Mouse (Mus musculus) stomach, postnatal 0 days (tissue): ENCODE measurements around the gene Chn2. TPM values are rescaled to one million over a fixed set of nuclear protein-coding genes. Genes with fewer than 3 reads are reported as not detected.

Experiments
- ATAC-seq: fragments of 200-750 bp; cut with Nextera tagmentation; 2 replicates; pipeline ENCODE4 v1.8.0; 2017; ENCODE audit not compliant: low FRiP score, low TSS enrichment
- DNase-seq: peaks from one replicate; pipeline ENCODE4 v3.0.0-alpha.2; 2016; ENCODE audit warnings: low spot score
- H3K27ac ChIP-seq: fragments of 300-500 bp; sonication (generic); replicated peaks from 2 replicates; pipeline ENCODE4 v1.5.1; 2014; ENCODE audit warnings: mild to moderate bottlenecking, control low read depth
- H3K27me3 ChIP-seq: fragments of 300-500 bp; sonication (generic); 2 replicates; pipeline ENCODE4 v1.6.1; 2014; ENCODE audit warnings: low read length; ENCODE audit not compliant: control insufficient read depth, insufficient read depth
- H3K36me3 ChIP-seq: fragments of 300-500 bp; sonication (generic); 2 replicates; pipeline ENCODE4 v1.6.1; 2014; ENCODE audit warnings: low read length, mixed read lengths; ENCODE audit not compliant: control insufficient read depth, insufficient read depth
- H3K4me1 ChIP-seq: fragments of 300-500 bp; sonication (generic); replicated peaks from 2 replicates; pipeline ENCODE4 v1.6.1; 2014; ENCODE audit warnings: antibody characterized with exemption; ENCODE audit not compliant: control insufficient read depth, insufficient read depth
- H3K4me2 ChIP-seq: fragments of 300-500 bp; sonication (generic); replicated peaks from 2 replicates; pipeline ENCODE4 v1.6.1; 2014; ENCODE audit warnings: low read depth, mild to moderate bottlenecking, control low read depth, moderate library complexity
- H3K4me3 ChIP-seq: fragments of 300-500 bp; sonication (generic); 2 replicates; pipeline ENCODE4 v1.5.1; 2014; ENCODE audit warnings: low read depth, low read length, control low read depth
- H3K9ac ChIP-seq: fragments of 300-500 bp; sonication (generic); 2 replicates; pipeline ENCODE4 v1.6.1; 2014; ENCODE audit warnings: mild to moderate bottlenecking, low read length, control low read depth, mixed read lengths
- H3K9me3 ChIP-seq: fragments of 300-500 bp; sonication (generic); 2 replicates; pipeline ENCODE4 v1.6.1; 2016; ENCODE audit warnings: low read length; ENCODE audit not compliant: control insufficient read depth
- CTCF ChIP-seq: IDR thresholded peaks from 2 replicates; pipeline ENCODE4 v1.5.1; 2016; ENCODE audit warnings: antibody characterized with exemption, low read depth, mild to moderate bottlenecking, moderate library complexity
- EP300 ChIP-seq: optimal IDR thresholded peaks from 2 replicates; pipeline ENCODE3; 2016; ENCODE audit warnings: antibody characterized with exemption
- WGBS: fragments of 180-500 bp; shearing (Covaris S2); extraction: QIAGEN DNeasy Blood & Tissue Kit; methylation state at CpG from one replicate; pipeline ENCODE4 v1.1.7; 2014; 5-methylcytosine and 5-hydroxymethylcytosine counted together
- polyA plus RNA-seq: library from polyadenylated mRNA; unstranded; fragments of >200 nt; fragmentation: Nextera tagmentation; extraction: Ambion mirVana; gene quantifications from 2 replicates; pipeline ENCODE4 v1.2.1, GENCODE M21; 2015

The Chn2 gene
- polyA plus RNA-seq, 1 experiment from 2014 or later = 19.1 TPM

GRCm38 (mm10) chr6:54333652-54334396 lies 294.5 kb downstream of the Chn2 start:
- Histone ChIP-seq H3K4me1 (no peaks in the 10 kb centered on the region), H3K9ac (no peak overlapping the region), H3K36me3 (no peaks in the 10 kb centered on the region), H3K4me3 (no peak overlapping the region), H3K9me3 (no peaks in the 10 kb centered on the region), H3K4me2 (no peak overlapping the region), H3K27me3 (no peaks in the 10 kb centered on the region), H3K27ac (no peak overlapping the region)
- WGBS = 44% methylated on average over 9 of the region's 9 CpGs
- no peak for DNase-seq
- no peak for TF ChIP-seq EP300
- peak; percentile 23 for TF ChIP-seq CTCF
- ATAC-seq = no peak

GRCm38 (mm10) chr6:54337321-54337720 lies 298.0 kb downstream of the Chn2 start:
- no peak for DNase-seq
- no peak overlapping the region for H3K9ac ChIP-seq
- H3K4me1 ChIP-seq = no peaks in the 10 kb centered on the region
- no peaks in the 10 kb centered on the region for H3K9me3 ChIP-seq
- H3K27me3 ChIP-seq = no peaks in the 10 kb centered on the region
- H3K27ac ChIP-seq = no peak overlapping the region
- WGBS = 84% methylated on average over 6 of the region's 6 CpGs
- ATAC-seq = no peak
- H3K4me3 ChIP-seq = no peak overlapping the region
- no peaks in the 10 kb centered on the region for H3K36me3 ChIP-seq
- TF ChIP-seq CTCF (no peak), EP300 (no peak)
- no peak overlapping the region for H3K4me2 ChIP-seq

GRCm38 (mm10) chr6:54341133-54341532 lies 301.8 kb downstream of the Chn2 start:
- Histone ChIP-seq H3K9ac (no peak overlapping the region), H3K4me1 (no peaks in the 10 kb centered on the region), H3K36me3 (no peaks in the 10 kb centered on the region), H3K4me3 (no peak overlapping the region), H3K4me2 (no peak overlapping the region), H3K27ac (no peak overlapping the region), H3K9me3 (no peaks in the 10 kb centered on the region), H3K27me3 (no peaks in the 10 kb centered on the region)
- no peak for TF ChIP-seq CTCF
- no peak for TF ChIP-seq EP300
- ATAC-seq = no peak
- WGBS = 91% methylated on average over 5 of the region's 5 CpGs
- no peak for DNase-seq

- DNase-seq = no peak
- 88% methylated on average over 10 of the region's 10 CpGs for WGBS
- no peaks in the 10 kb centered on the region for H3K36me3 ChIP-seq
- H3K27me3 ChIP-seq = no peaks in the 10 kb centered on the region
- no peak for TF ChIP-seq EP300
- ATAC-seq = no peak
- H3K9me3 ChIP-seq = no peaks in the 10 kb centered on the region
- no peak overlapping the region for H3K4me3 ChIP-seq
- H3K27ac ChIP-seq = no peak overlapping the region
- no peak overlapping the region for H3K4me2 ChIP-seq
- H3K4me1 ChIP-seq = no peaks in the 10 kb centered on the region
- H3K9ac ChIP-seq = no peak overlapping the region
Observed at GRCm38 (mm10) chr6:54342223-54342622, 302.9 kb downstream of the Chn2 start.

Other genes with a start within 250 kb of the Chn2 start
- 6.8 and 7.4 TPM in 2 replicates for gene Tril, start 218.7 kb upstream of the Chn2 start, polyA plus RNA-seq
- 0.06 and 0.15 TPM in 2 replicates for gene Cpvl, start 60.9 kb upstream of the Chn2 start, polyA plus RNA-seq